Mouse (Mus musculus) forebrain, embryonic 13.5 days (tissue): ENCODE measurements around the gene Nhp2. TPM values are rescaled to one million over a fixed set of nuclear protein-coding genes. Genes with fewer than 3 reads are reported as not detected.
"Not testable (repeated sequence)": the region's sequence is repeated elsewhere in the genome, so short reads cannot be mapped to it uniquely, and the experiment has no call there.

Source experiments
- ATAC-seq: fragments of 200-750 bp; cut with Nextera tagmentation; 2 replicates; pipeline ENCODE4 v1.8.0; 2017
- H3K27ac ChIP-seq: fragments of 300-500 bp; sonication (generic); 2 replicates; pipeline ENCODE4 v1.5.1; 2015; ENCODE audit warnings: inconsistent platforms, mild to moderate bottlenecking, moderate library complexity
- H3K27me3 ChIP-seq: fragments of 300-500 bp; sonication (generic); 2 replicates; pipeline ENCODE4 v1.6.1; 2015; ENCODE audit warnings: mild to moderate bottlenecking, inconsistent platforms
- H3K36me3 ChIP-seq: fragments of 300-500 bp; sonication (generic); 2 replicates; pipeline ENCODE4 v1.6.1; 2015; ENCODE audit warnings: mild to moderate bottlenecking, inconsistent platforms; ENCODE audit not compliant: poor library complexity, severe bottlenecking
- H3K4me1 ChIP-seq: fragments of 300-500 bp; sonication (generic); 2 replicates; pipeline ENCODE4 v1.6.1; 2015; ENCODE audit warnings: inconsistent platforms
- H3K4me2 ChIP-seq: fragments of 300-500 bp; sonication (generic); 2 replicates; pipeline ENCODE4 v1.6.1; 2015; ENCODE audit warnings: inconsistent platforms, mild to moderate bottlenecking, moderate library complexity
- H3K4me3 ChIP-seq: fragments of 300-500 bp; sonication (generic); 2 replicates; pipeline ENCODE4 v1.5.1; 2015; ENCODE audit warnings: mild to moderate bottlenecking, inconsistent platforms
- H3K9ac ChIP-seq: fragments of 300-500 bp; sonication (generic); 2 replicates; pipeline ENCODE4 v1.6.1; 2015; ENCODE audit warnings: mild to moderate bottlenecking, inconsistent platforms
- H3K9me3 ChIP-seq: fragments of 300-500 bp; sonication (generic); replicated peaks from 2 replicates; pipeline ENCODE4 v1.6.1; 2016; ENCODE audit warnings: inconsistent platforms
- WGBS: fragments of 180-500 bp; shearing (Covaris S2); methylation state at CpG from one replicate; pipeline ENCODE4 v1.1.7; 2015; 5-methylcytosine and 5-hydroxymethylcytosine counted together
- polyA plus RNA-seq: library from polyadenylated mRNA; unstranded; fragments of >200 nt; fragmentation: Nextera tagmentation; extraction: Ambion mirVana; gene quantifications from 2 replicates; pipeline ENCODE4 v1.2.1, GENCODE M21; 2015

Nhp2 gene
- polyA plus RNA-seq, 1 experiment from 2014 or later, result 123 TPM

- Histone ChIP-seq H3K27me3 (no peaks in the 10 kb centered on the region), H3K9me3 (no peaks in the 10 kb centered on the region), H3K4me3 (no peak overlapping the region), H3K27ac (no peak overlapping the region), H3K4me2 (no peak overlapping the region), H3K36me3 (peaks cover 74% of the 10 kb centered on the region), H3K4me1 (no peaks in the 10 kb centered on the region), H3K9ac (no peak overlapping the region)
- ATAC-seq, result no peak
- 94% methylated on average over 9 of the region's 9 CpGs for WGBS
Measured at GRCm38 (mm10) chr11:51627425-51627824, 7.9 kb downstream of the Nhp2 start.

GRCm38 (mm10) chr11:51627907-51628306, 8.4 kb downstream of the Nhp2 start:
- H3K4me2 ChIP-seq, result no peak overlapping the region
- H3K36me3 ChIP-seq, result peaks cover 70% of the 10 kb centered on the region
- no peaks in the 10 kb centered on the region for H3K27me3 ChIP-seq
- H3K4me1 ChIP-seq, result no peaks in the 10 kb centered on the region
- H3K9ac ChIP-seq, result no peak overlapping the region
- no peak for ATAC-seq
- H3K4me3 ChIP-seq, result no peak overlapping the region
- H3K9me3 ChIP-seq, result no peaks in the 10 kb centered on the region
- 88% methylated on average over 8 of the region's 8 CpGs for WGBS
- H3K27ac ChIP-seq, result no peak overlapping the region

- H3K36me3 ChIP-seq, result peaks cover 51% of the 10 kb centered on the region
- H3K9ac ChIP-seq, result no peak overlapping the region
- peaks cover 8% of the 10 kb centered on the region; the same call in 1 of the 2 replicates for H3K4me1 ChIP-seq
- ATAC-seq, result no peak
- H3K9me3 ChIP-seq, result no peaks in the 10 kb centered on the region
- H3K4me2 ChIP-seq, result no peak overlapping the region
- H3K27me3 ChIP-seq, result no peaks in the 10 kb centered on the region
- H3K27ac ChIP-seq, result no peak overlapping the region
- H3K4me3 ChIP-seq, result no peak overlapping the region
- WGBS, result 88% methylated on average over 15 of the region's 15 CpGs
Measured at GRCm38 (mm10) chr11:51629651-51630314, 10.2 kb downstream of the Nhp2 start.

- ATAC-seq, result no peak
- H3K4me3 ChIP-seq, result no peak overlapping the region
- H3K4me1 ChIP-seq, result peaks cover 18% of the 10 kb centered on the region
- peaks cover 26% of the 10 kb centered on the region for H3K36me3 ChIP-seq
- no peak overlapping the region for H3K27ac ChIP-seq
- H3K27me3 ChIP-seq, result no peaks in the 10 kb centered on the region
- no peaks in the 10 kb centered on the region for H3K9me3 ChIP-seq
- 90% methylated on average over 6 of the region's 6 CpGs for WGBS
- H3K9ac ChIP-seq, result no peak overlapping the region
- no peak overlapping the region for H3K4me2 ChIP-seq
Measured at GRCm38 (mm10) chr11:51632130-51632753, 12.7 kb downstream of the Nhp2 start.

- H3K4me1 ChIP-seq, result peaks cover 22% of the 10 kb centered on the region
- not testable (repeated sequence) for H3K4me2 ChIP-seq, H3K4me3 ChIP-seq, ATAC-seq, H3K27me3 ChIP-seq, H3K9me3 ChIP-seq, H3K27ac ChIP-seq, H3K9ac ChIP-seq
- H3K36me3 ChIP-seq, result peaks cover 17% of the 10 kb centered on the region
- 92% methylated on average over 7 of the region's 7 CpGs for WGBS
Measured at GRCm38 (mm10) chr11:51633200-51633599, 13.7 kb downstream of the Nhp2 start.

- peaks cover 13% of the 10 kb centered on the region for H3K36me3 ChIP-seq
- no peak overlapping the region for H3K4me3 ChIP-seq
- H3K9me3 ChIP-seq, result no peaks in the 10 kb centered on the region
- no peak overlapping the region for H3K9ac ChIP-seq
- no peak for ATAC-seq
- H3K27ac ChIP-seq, result no peak overlapping the region
- H3K27me3 ChIP-seq, result 0 out of 2 replicates have a peak, but pooled peaks cover 4% of the 10 kb centered on the region
- H3K4me1 ChIP-seq, result peaks cover 22% of the 10 kb centered on the region
- H3K4me2 ChIP-seq, result no peak overlapping the region
- 98% methylated on average over 3 of the region's 3 CpGs for WGBS
Measured at GRCm38 (mm10) chr11:51633721-51634120, 14.2 kb downstream of the Nhp2 start.

- Histone ChIP-seq H3K9ac (peak overlapping the region; percentile 74), H3K27ac (peak overlapping the region; percentile 82; the same call in 1 of the 2 replicates), H3K36me3 (0 out of 2 replicates have a peak, but pooled peaks cover 3% of the 10 kb centered on the region), H3K4me1 (peaks cover 22% of the 10 kb centered on the region), H3K4me3 (peak overlapping the region; percentile 78), H3K4me2 (peak overlapping the region; percentile 78), H3K27me3 (0 out of 2 replicates have a peak, but pooled peaks cover 4% of the 10 kb centered on the region), H3K9me3 (no peaks in the 10 kb centered on the region)
- ATAC-seq, result peak; percentile 7; the same call in 1 of the 2 replicates
- WGBS, result 18% methylated on average over 6 of the region's 6 CpGs
Measured at GRCm38 (mm10) chr11:51635127-51635524, 15.6 kb downstream of the Nhp2 start.

- 0 out of 2 replicates have a peak, but pooled peaks cover 4% of the 10 kb centered on the region for H3K27me3 ChIP-seq
- peak within 1 kb of the TSS; percentile 82 for H3K27ac ChIP-seq
- H3K4me3 ChIP-seq, result peak within 1 kb of the TSS; percentile 78
- H3K9me3 ChIP-seq, result no peaks in the 10 kb centered on the region
- ATAC-seq, result peak; percentile 93
- H3K9ac ChIP-seq, result peak within 1 kb of the TSS; percentile 74
- peak within 1 kb of the TSS; percentile 78 for H3K4me2 ChIP-seq
- H3K36me3 ChIP-seq, result 0 out of 2 replicates have a peak, but pooled peaks cover 3% of the 10 kb centered on the region
- WGBS, result under 1% methylated on average over 61 of the region's 61 CpGs
- H3K4me1 ChIP-seq, result peaks cover 22% of the 10 kb centered on the region
Measured at GRCm38 (mm10) chr11:51635525-51636322, 16.2 kb downstream of the Nhp2 start, which contains the start of gene Rmnd5b. Rmnd5b (minus strand) TSS chr11:51635896.

- Histone ChIP-seq H3K27ac (peak overlapping the region; percentile 82), H3K9ac (peak overlapping the region; percentile 74), H3K36me3 (no peaks in the 10 kb centered on the region), H3K27me3 (0 out of 2 replicates have a peak, but pooled peaks cover 4% of the 10 kb centered on the region), H3K4me2 (peak overlapping the region; percentile 78), H3K4me3 (peak overlapping the region; percentile 78), H3K9me3 (no peaks in the 10 kb centered on the region), H3K4me1 (peaks cover 22% of the 10 kb centered on the region)
- 4% methylated on average over 6 of the region's 6 CpGs for WGBS
- peak; percentile 41; the same call in 1 of the 2 replicates for ATAC-seq
Measured at GRCm38 (mm10) chr11:51636323-51636684, 16.8 kb downstream of the Nhp2 start.

GRCm38 (mm10) chr11:51637971-51638414, 18.5 kb downstream of the Nhp2 start:
- H3K36me3 ChIP-seq, result no peaks in the 10 kb centered on the region
- 2% methylated on average over 17 of the region's 17 CpGs for WGBS
- 0 out of 2 replicates have a peak overlapping the region, but pooled peaks have one; percentile 10 for H3K9ac ChIP-seq
- peak overlapping the region; percentile 34 for H3K4me2 ChIP-seq
- H3K27ac ChIP-seq, result no peak overlapping the region
- H3K9me3 ChIP-seq, result no peaks in the 10 kb centered on the region
- H3K4me3 ChIP-seq, result no peak overlapping the region
- H3K4me1 ChIP-seq, result peaks cover 22% of the 10 kb centered on the region
- 0 out of 2 replicates have a peak, but pooled peaks cover 4% of the 10 kb centered on the region for H3K27me3 ChIP-seq
- no peak for ATAC-seq

GRCm38 (mm10) chr11:51638497-51638896, 19.0 kb downstream of the Nhp2 start:
- no peak overlapping the region for H3K27ac ChIP-seq
- peaks cover 22% of the 10 kb centered on the region for H3K4me1 ChIP-seq
- ATAC-seq, result no peak
- H3K9me3 ChIP-seq, result no peaks in the 10 kb centered on the region
- WGBS, result 79% methylated on average over 5 of the region's 5 CpGs
- H3K4me2 ChIP-seq, result peak overlapping the region; percentile 34
- no peak overlapping the region for H3K4me3 ChIP-seq
- 0 out of 2 replicates have a peak, but pooled peaks cover 4% of the 10 kb centered on the region for H3K27me3 ChIP-seq
- H3K9ac ChIP-seq, result no peak overlapping the region
- H3K36me3 ChIP-seq, result no peaks in the 10 kb centered on the region
